Mouse (Mus musculus) ES-CJ7 (cell line): Measurements from ENCODE around the gene Esrrg.

Source experiments
- DNase-seq: peaks from one replicate; pipeline ENCODE4 v3.0.0; 2011; ENCODE audit warnings: low read depth, low spot score

Gene Esrrg

GRCm38 (mm10) chr1:187826869-187827268, 218.3 kb downstream of the Esrrg start:
- no peak for DNase-seq

GRCm38 (mm10) chr1:187830937-187831336, 222.3 kb downstream of the Esrrg start:
- no peak for DNase-seq

GRCm38 (mm10) chr1:187832851-187833250, 224.3 kb downstream of the Esrrg start:
- DNase-seq, result no peak

DNA sequence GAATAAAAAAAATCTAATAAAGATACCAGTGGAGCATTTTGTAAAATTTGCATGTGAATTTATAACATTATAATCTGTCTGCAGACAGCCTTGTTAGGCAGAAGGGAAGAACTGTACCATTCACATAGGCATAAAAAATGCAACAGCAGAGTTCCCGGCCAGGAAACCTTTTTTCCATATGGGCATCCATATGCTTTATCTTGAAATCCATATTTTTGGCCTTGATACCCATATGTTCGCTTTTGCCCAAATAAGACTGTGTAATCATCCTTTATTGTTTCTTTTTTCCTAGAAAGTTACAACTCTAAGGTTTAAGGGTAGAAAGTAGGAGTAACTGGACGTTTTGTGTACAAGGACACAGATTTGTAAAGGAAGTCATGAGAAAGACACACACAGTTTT, 226.0 kb downstream of the Esrrg start:
- DNase-seq, result no peak

DNA sequence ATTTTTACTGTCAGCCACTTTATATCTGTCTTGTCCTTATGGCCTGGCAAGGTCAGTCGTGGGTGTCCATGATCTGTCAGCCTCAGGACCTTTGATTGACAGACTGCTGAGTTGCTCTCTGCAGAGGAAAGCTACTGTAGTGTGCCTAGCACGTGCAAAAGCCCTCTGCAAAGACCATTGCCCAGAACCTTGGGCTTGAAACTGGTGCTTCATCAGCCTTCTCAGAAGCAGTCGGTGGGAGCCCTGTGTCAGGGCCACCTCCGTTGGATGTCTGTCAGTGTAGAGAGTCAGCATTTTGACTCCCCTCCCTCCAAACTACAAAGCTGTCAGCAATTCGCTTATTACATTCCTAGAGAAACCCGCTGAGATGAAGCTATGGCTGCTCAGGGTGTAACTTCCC, 227.8 kb downstream of the Esrrg start:
- DNase-seq, result no peak

GRCm38 (mm10) chr1:187836876-187837275, 228.3 kb downstream of the Esrrg start:
- no peak for DNase-seq

DNA sequence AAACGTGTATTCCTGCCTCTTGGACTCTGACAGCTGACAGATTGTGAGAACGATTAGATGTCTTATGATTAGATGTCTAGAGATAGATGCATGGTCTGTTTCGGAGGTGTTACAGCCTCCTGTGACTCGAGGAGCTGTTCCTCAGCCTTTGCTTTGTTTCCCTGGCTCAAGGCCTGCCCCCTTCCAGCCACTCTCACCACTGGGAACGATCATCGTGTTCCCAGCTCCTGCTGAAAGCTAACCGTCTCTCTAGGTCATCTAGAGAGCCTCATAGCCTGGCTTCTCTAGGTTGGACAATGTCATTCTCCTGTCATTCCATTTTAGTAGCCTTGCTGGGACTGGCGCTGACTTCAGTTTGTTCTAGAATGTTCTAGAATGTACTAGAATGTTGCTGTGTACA, 233.0 kb downstream of the Esrrg start:
- DNase-seq, result no peak

GRCm38 (mm10) chr1:187842702-187843101, 234.1 kb downstream of the Esrrg start:
- DNase-seq, result no peak

DNA sequence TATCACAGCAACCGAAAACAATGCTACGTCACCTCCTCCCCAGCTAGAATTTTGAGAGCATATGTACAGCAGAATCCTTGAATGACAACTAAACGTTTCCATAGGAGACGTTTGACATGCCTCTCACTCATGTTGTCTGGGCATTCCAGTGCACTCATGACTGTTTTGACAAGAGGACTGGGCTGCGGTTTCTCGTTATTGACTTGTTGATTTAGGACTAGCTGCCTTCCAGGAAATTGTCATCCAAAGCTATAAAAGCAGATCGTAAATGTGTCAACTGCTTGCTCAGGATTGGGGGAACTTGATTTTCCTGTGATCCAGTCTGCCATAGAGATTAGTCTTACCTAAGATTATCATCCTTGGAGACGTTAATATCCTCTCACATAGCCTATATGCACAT, 245.6 kb downstream of the Esrrg start:
- DNase-seq, result no peak

DNA sequence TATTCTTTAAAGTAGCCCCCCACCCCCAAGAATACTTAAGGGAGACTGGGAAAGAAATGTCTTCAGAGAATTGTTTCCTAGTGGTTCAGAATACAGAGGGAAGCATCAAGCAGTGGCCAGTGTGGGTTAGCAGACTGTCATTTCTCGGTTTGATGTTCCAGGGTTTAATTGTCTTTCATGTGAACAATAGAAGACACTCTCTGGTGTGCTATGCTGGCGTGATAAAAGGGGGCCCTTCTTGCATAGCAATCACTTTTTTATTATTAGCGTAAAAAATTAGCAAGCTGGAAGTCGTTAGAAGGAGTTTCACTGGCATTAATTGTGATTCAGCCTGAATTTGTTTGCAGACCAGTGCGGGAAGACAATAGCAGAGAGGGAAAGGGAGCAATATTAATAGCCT, 253.7 kb downstream of the Esrrg start:
- no peak for DNase-seq

GRCm38 (mm10) chr1:187868427-187868826, 259.8 kb downstream of the Esrrg start:
- no peak for DNase-seq

GRCm38 (mm10) chr1:187872208-187872607, 263.6 kb downstream of the Esrrg start:
- no peak for DNase-seq

DNA sequence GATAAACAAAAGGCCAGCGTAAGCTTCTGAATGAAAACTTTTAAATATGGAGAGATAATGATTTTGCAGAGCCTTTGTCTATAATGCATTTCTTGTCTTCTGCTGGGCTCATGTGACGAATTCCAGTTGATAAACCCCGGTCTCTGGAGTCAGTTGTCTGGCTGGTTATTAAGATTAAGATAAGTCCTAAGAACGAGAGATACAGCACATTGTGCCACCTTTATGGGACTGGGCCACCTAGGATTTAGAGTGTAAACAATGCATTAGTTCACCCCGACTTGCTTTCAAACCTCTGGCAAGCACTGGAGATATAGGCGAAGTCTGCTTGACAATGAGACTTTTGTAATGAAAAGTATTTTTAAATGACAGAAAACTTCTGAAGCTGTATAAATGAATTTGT, 264.2 kb downstream of the Esrrg start:
- no peak for DNase-seq

GRCm38 (mm10) chr1:187873770-187874169, 265.2 kb downstream of the Esrrg start:
- DNase-seq, result no peak

GRCm38 (mm10) chr1:187887270-187887669, 278.7 kb downstream of the Esrrg start:
- DNase-seq, result no peak

DNA sequence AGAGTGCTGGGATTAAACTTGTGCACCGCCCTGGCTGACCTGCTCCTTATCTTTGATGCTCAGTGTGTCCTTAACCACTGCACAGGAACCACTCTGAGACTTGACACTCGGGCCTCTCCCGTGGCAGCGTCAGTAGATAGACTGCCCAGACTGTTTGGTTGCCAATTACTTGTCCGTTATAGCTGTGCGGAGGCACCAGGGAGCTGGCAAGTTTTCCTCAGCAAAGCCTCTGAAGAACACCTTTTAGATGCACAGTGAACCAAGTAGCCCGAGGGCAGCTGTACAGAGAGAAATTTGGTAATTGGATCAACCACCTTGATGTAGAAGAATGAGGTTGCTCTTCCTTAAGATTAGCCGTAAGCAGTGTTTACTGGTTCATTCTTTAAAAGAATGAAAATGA, 279.6 kb downstream of the Esrrg start:
- no peak for DNase-seq

DNA sequence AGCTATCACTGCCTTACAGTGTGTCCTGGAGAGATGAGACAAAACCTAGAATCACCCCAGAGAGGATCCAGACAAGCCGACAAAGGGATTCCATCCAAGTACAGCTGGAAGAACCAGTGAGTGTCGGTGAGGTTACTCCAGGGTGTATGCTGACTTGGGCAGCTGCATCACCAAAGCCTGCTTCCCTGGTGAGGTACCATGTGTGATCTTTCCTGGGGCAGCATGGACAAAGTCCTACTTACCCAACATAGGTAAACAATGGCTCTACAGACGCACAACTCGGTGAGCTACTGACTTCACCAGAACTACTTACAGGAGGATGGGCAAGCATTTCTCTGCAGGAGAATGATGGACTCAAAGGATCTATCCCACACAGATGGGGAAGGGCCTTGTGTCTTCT, 280.5 kb downstream of the Esrrg start:
- no peak for DNase-seq

GRCm38 (mm10) chr1:187891262-187891661, 282.7 kb downstream of the Esrrg start:
- no peak for DNase-seq

- no peak for DNase-seq
Measured at GRCm38 (mm10) chr1:187895459-187895858, 286.9 kb downstream of the Esrrg start.

- DNase-seq, result no peak
Measured at GRCm38 (mm10) chr1:187896291-187896690, 287.7 kb downstream of the Esrrg start.

GRCm38 (mm10) chr1:187896910-187897309, 288.3 kb downstream of the Esrrg start:
- no peak for DNase-seq

DNA sequence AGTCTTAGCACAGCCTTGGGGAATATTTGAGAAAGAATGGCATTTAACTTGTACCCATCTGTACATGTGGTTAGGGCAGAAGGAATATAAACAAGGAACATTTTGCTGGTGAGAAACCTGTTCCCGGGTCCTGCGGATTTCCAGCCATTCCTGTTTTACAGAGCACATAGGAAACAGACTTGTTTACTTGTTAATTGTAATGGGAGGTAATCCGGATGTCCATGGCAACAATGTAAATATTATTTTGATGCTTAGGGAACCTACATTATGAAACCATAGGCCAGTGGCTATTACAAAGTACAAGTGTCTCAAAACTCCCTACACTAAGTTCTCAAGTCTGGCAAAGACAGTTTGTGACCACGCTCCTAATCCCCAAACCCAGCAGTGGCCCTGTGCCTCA, 290.9 kb downstream of the Esrrg start:
- no peak for DNase-seq

- no peak for DNase-seq
Measured at GRCm38 (mm10) chr1:187900756-187901155, 292.2 kb downstream of the Esrrg start.

DNA sequence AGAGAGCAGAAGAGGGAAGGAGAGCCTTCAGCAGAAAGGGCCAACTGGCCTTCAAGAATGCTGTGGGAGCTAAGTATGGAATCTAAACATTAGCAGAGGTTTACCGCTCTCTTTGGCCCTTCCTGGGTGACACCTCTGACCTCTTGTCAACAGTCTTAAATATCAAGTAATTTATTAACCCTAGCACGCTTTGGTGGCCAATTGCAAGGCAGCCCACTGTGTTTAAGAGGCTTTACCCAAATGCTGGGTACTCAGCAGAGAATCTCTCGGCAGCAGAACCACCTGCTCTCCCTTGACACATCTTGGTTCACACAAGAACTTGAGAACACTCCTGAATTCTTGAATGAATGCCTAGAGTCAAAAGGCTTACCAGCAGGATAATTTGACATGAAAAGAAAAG, 293.6 kb downstream of the Esrrg start:
- no peak for DNase-seq

DNA sequence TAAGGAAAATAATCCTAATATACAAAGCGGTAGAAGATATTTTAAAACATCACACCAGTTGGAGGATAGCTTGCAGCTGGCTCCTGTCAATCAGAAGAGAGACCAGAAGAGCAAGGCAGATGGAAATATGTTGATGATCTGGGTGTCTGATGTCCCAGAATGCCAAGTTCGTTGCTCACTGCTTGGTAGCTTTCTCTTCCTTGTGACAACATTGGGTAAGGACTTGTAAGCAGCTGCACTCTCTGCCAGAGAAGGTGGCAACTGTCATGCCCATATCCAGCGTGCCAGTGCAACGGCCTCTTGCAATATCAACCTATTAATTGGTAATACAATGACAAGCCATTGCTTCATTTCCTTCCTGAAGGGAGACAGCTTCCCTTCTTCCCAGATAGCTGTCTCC, 296.1 kb downstream of the Esrrg start:
- no peak for DNase-seq
